Mouse (Mus musculus): Measurements from ENCODE around the gene Larp4.

Larp4 gene

DNA sequence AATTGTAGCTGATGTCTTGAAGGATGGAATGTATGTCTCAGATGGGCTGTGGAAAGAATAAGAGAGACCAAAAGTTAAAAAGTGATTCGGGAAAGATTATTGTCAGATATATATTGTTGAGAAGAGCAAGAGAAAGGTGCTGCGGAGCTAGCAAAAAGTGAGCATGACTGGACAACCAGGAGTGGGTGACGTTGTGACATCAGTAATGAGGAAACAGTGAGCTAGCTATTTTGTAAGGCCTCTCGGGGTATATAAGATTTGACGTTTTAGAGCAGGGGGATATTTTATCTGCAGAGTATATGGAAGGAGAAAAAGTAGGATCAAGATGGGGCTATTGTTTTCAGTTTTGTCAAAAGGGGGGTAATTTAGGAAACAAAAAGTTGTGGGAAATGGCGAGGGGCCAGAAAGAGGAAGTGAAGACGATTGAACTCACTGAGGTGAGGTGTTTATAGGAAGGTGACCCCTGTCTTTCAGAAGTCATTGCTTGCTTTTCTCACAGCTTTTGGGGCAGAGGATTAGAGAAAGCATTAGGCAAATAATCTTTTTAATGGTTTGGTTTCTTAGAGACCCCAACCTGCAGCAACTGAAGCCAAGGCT is 34.9 kb downstream of the Larp4 start:
- DNase-seq (ENCODE audit: low read depth, low spot score), result no peak

DNA sequence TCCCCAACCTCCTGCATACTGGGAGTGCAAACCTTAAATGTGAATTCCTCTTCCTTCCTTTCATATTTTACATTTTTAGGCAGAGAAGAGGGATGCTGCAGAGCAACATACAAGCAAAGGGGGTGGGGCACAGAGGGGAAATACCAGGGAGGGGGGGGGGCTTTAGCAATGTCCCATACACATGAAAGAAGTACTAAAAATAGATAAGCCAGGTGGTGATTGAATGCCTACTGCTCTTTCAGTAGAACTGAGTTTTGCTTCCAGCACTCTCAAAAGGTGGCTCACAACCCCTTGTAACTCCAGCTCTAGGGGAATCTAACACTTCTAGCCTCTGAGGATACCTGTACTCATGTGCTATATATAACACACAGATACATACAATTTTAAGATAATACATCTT is 36.3 kb downstream of the Larp4 start:
- no peak for DNase-seq (ENCODE audit: low read depth, low spot score)

DNA sequence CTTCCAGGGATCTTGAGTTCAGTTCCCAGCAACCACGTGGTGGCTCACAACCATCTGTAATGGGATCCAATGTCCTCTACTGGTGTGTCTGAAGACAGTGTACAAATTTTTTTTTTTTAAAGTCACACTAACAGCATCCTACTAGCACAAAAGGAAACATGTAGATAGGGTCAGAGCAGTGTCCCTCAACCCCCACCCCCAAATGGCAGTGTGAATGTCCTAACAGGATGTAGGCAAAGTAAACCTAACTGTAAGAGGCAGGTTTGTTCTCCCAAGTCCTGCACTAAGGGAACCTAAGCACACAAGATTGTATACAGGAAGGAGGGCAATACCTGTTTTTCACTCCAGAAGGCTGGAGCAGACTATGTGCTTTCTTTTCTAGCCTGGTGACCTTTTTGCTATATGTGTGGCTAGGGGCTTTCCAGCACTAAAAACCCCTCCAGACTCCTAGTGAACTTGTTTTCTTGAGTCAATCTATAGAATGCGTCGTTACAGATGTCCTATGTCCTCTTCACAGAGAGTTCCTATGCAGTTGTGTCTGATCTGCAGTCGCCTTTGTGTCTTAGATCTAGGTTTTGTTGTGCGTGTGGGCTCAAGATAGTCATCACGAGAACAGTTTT is 48.5 kb downstream of the Larp4 start:
- DNase-seq (ENCODE audit: low read depth, low spot score), result no peak

DNA sequence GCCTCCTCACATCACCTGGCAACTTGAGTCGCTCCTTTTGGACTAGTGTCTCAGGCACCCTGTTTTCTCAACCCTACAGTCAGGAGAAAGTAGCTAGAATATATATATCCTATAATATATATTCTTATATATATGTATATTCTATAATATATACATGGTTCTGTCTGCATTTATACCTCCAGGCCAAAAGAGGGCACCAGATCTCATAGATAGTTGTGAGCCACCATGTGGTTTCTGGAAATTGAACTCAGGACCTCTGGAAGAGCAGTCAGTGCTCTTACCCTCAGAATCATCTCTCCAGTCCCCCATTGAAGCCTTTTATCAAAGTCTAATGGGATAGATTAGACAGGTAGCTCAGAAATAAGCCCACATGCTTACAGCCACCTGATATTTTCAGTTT is 51.3 kb downstream of the Larp4 start:
- no peak for DNase-seq (ENCODE audit: low read depth, low spot score)

- DNase-seq (ENCODE audit: low read depth, low spot score), result peak; percentile 66
Measured at GRCm38 (mm10) chr15:100022923-100023322, 53.1 kb downstream of the Larp4 start.

DNA sequence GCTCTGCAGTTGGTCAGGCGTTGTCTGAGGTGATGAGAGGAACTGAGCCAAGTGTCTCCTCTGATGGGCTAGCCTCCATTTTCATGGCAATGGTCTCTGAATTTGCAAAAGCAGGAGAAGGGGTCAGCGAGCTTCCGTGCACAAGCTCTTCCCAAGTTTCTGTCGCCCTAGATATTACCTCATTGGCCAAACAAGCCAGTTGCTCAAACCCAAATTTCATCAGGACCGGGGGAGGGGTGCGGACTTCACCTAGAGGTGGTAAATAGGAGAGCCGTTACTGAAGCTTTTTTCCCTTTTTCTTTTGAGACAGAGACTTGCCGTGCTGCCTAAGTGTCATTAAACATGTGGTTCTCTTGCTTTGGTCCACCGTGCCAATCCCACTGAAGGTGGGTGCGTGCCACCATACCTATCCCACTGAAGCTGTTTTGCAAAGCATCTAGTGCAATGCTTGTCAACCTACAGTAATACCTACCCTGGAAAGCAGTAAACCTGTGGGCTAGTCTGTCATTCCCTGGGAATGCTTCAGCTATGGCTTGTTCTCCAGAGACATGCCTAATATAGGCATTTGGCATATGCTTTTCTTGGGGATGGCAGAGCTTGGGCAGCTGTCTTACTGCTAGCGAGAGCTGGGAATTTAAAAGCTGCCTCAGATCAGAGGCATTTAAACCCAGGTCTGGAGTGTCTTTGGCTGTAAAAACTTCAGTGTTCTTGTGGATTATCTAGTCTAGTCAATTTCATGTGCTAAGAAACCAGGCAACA is 55.4 kb downstream of the Larp4 start:
- no peak for DNase-seq (ENCODE audit: low read depth, low spot score)

- DNase-seq (ENCODE audit: low read depth, low spot score), result no peak
Measured at GRCm38 (mm10) chr15:100028133-100028532, 58.3 kb downstream of the Larp4 start.

GRCm38 (mm10) chr15:100029497-100029896 is 59.6 kb downstream of the Larp4 start:
- no peak for DNase-seq (ENCODE audit: low read depth, low spot score)

DNA sequence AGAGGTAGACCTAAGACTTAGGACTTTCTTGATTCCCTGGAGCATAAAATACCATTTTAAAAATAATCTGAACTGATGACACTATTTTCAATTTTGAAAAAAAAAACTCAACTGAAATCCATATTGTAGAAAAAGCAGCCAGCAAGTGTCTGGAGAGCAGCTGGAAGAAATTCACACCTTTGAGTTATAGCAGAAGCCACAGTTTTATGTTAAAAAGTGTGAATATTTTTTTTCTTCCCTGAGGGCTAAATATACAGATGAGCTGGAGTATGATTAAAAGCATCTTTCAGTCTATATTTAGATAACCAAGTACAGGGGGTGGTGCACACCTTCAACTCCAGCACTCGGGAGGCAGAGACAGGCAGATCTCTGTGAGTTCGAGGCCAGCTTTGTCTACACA is 60.0 kb downstream of the Larp4 start:
- DNase-seq (ENCODE audit: low read depth, low spot score), result no peak

DNA sequence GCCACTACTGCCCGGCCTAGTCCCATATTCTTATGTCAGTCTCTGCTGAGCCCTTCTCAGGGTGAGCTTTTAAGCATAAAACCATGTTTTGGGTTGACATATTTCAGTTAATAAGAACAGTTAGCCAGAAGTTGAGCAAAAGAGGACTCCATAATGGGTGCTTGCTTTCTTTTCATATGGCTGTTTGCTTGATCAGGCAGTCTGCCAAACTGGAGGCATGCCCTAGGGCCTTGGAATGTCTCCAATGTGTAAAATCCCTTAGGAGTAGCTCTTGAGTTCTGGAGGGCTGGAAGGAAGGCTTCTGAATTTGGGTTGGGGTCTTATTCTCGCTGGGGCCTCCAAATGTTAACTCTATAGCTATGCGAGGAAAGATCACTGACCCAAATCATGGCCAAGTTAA is 62.7 kb downstream of the Larp4 start:
- DNase-seq (ENCODE audit: low read depth, low spot score), result no peak

DNA sequence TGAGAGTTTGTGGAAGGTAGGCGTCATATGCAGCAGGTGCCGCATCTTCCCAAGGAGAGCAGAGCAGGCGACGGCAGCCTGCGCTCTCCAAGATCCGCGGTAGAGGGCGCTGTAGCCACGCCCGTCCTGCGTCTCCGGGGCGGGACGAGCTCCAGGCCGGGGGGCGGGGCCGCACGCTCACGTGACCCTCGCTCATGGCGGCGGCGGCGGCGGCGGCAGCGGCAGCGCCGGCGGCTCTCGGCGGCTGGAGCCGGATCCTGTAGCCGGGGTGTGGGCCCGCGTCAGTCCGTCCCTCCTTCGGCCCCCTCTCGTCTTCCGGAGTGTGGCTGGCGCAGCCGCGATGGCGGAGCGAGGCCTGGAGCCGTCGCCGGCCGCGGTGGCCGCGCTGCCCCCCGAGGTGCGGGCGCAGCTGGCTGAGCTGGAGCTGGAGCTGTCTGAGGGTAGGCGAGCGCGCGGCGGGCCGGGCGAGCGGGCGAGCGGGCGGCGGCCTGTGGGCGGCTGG is 68.7 kb downstream of the Larp4 start, which contains the start of gene Dip2b:
Gene Dip2b (plus strand): TSS at position 195 of the 502 bp plus-strand sequence.
- peak; percentile 94 for DNase-seq (ENCODE audit: low read depth, low spot score)

DNA sequence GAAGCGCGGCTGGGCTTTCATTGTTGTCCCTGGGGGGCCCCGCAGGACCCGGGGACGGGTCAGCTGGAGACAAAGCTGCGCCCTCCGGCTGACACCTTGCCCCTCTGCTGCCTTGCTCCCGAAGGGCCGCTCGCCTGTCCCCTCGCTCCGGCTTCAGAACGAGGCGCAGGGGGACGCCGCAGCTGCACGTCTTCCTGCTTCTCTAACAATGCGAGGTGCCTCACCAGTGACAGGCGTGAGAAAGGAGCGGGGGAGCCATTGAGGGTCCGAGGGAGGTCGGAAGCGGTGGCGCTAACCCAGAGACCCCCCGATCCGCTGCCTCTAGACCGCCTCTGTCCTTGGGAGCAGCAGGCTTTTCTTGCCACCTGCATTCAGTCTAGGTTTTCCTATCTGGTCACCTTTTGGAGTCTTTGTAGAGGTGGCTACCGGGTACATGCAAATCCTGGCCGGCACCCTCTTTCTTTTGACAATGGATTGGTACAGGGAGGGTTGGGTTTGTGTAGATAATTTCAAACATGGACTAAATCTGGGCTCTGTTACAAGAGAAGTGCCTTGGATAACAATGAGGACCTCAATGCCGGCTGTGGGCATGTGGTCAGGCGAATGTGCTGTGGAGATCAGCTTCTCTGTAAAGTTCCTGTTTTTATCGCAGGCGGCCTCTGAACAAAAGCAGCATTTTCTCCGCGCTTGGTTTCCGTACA is 69.3 kb downstream of the Larp4 start:
- DNase-seq (ENCODE audit: low read depth, low spot score), result peak; percentile 81

GRCm38 (mm10) chr15:100040541-100041266 is 70.8 kb downstream of the Larp4 start:
- DNase-seq (ENCODE audit: low read depth, low spot score), result no peak

DNA sequence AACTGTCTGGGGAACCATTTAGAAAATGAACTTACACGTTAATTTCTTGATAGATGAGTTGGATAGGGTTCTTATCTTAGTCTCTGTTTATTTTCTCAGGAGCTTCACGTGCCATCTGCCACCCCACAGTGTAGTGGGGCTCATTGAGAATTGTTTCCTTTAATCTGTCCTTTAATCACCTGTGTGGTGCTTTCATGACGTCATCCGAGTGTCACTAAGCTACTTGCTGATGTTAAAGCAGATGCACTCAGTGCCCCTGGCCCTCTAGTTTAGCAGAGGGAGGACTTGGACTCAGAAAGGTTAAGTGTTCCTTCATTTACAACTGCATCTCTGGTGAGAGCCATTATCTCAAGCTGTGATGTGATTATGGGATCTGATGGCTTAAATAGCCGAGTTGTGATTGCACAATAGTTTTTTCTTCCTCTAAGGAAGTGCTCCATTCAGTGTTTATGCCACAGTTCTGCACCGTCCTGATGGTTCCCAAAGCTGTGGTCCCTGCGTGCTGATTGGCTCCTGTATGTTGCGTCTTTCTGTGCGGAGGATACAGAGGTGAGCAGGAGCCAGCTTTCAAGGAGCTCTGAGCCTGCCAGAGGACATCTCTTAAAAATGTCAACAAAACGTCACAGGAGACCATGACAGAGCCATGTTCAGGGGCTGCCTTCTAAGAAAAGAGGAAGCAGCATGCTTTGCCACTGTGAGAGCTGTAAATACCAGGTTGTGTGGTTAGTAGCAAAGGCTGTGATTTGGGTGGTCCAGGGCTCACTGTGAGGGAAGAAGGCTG is 71.6 kb downstream of the Larp4 start:
- DNase-seq (ENCODE audit: low read depth, low spot score), result no peak

GRCm38 (mm10) chr15:100042048-100042400 is 72.2 kb downstream of the Larp4 start:
- no peak for DNase-seq (ENCODE audit: low read depth, low spot score)

- DNase-seq (ENCODE audit: low read depth, low spot score), result no peak
Measured at GRCm38 (mm10) chr15:100045576-100045975, 75.7 kb downstream of the Larp4 start.

GRCm38 (mm10) chr15:100049496-100050087 is 79.7 kb downstream of the Larp4 start:
- DNase-seq (ENCODE audit: low read depth, low spot score), result no peak

GRCm38 (mm10) chr15:100050940-100051339 is 81.1 kb downstream of the Larp4 start:
- DNase-seq (ENCODE audit: low read depth, low spot score), result no peak

DNA sequence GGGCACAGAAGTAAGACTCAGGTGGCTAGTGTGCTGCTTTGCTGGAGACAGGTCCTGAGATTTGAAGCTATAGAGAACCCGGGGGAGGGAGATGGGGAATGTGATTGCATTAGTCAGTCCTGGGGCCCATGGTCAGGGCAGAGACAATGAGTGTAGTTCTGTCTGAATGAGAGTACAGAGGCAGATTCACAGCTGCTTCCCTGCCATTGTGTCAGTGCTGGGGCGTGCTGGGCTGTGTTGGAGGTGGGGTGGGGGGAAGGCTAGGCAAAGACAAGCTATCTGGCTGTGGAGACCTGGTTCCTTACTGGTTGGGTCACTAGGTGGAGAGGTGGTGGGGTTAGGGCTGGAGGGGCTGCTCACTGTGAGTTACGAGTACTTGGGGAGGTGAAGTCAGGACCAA is 82.9 kb downstream of the Larp4 start:
- DNase-seq (ENCODE audit: low read depth, low spot score), result no peak

GRCm38 (mm10) chr15:100056397-100056908 is 86.6 kb downstream of the Larp4 start:
- DNase-seq (ENCODE audit: low read depth, low spot score), result no peak

Data from mesoderm, embryonic 11.5 days (tissue).